Mouse (Mus musculus): ENCODE measurements at regions not wholly inside any gene's neighbourhood (a gene's known extent, or its start where the extent isn't known, plus 50 kb on each side); places are given as distances from the start of the nearest gene placed in this dataset.

GRCm38 (mm10) chr7:72362690-72363089 lies 56.3 kb upstream of the Mctp2 start:
- peak; percentile 48 for DNase-seq

- DNase-seq = no peak
Observed at GRCm38 (mm10) chr7:72391323-72391722, 84.9 kb upstream of the Mctp2 start.

- peak; percentile 6 for DNase-seq
Observed at GRCm38 (mm10) chr7:72400056-72400455, 93.6 kb upstream of the Mctp2 start.

GRCm38 (mm10) chr7:72406131-72406530 lies 99.7 kb upstream of the Mctp2 start:
- DNase-seq = no peak

GRCm38 (mm10) chr7:72408409-72408986 lies 102.1 kb upstream of the Mctp2 start:
- DNase-seq = no peak

- no peak for DNase-seq
Observed at GRCm38 (mm10) chr7:72438552-72438951, 132.1 kb upstream of the Mctp2 start.

GRCm38 (mm10) chr7:72442001-72442400 lies 135.6 kb upstream of the Mctp2 start:
- no peak for DNase-seq

GRCm38 (mm10) chr7:72444016-72444415 lies 137.6 kb upstream of the Mctp2 start:
- no peak for DNase-seq

GRCm38 (mm10) chr7:72444792-72445191 lies 138.4 kb upstream of the Mctp2 start:
- no peak for DNase-seq

- no peak for DNase-seq
Observed at GRCm38 (mm10) chr7:72446911-72447310, 140.5 kb upstream of the Mctp2 start.

GRCm38 (mm10) chr7:72462978-72463377 lies 156.6 kb upstream of the Mctp2 start:
- no peak for DNase-seq

GRCm38 (mm10) chr7:72464658-72465057 lies 158.2 kb upstream of the Mctp2 start:
- no peak for DNase-seq

- DNase-seq = no peak
Observed at GRCm38 (mm10) chr7:72469691-72470090, 163.3 kb upstream of the Mctp2 start.

GRCm38 (mm10) chr7:72474751-72475150 lies 168.3 kb upstream of the Mctp2 start:
- DNase-seq = no peak

- DNase-seq = no peak
Observed at GRCm38 (mm10) chr7:72478936-72479335, 172.5 kb upstream of the Mctp2 start.

- no peak for DNase-seq
Observed at GRCm38 (mm10) chr7:72481275-72481674, 174.9 kb upstream of the Mctp2 start.

GRCm38 (mm10) chr7:72490161-72490560 lies 183.8 kb upstream of the Mctp2 start:
- DNase-seq = no peak

- no peak for DNase-seq
Observed at GRCm38 (mm10) chr7:72493292-72493691, 186.9 kb upstream of the Mctp2 start.

- DNase-seq = no peak
Observed at GRCm38 (mm10) chr7:72496933-72497631, 190.7 kb upstream of the Mctp2 start.

- no peak for DNase-seq
Observed at GRCm38 (mm10) chr7:72498562-72499230, 192.3 kb upstream of the Mctp2 start.

GRCm38 (mm10) chr7:72499788-72500187 lies 193.4 kb upstream of the Mctp2 start:
- DNase-seq = no peak

GRCm38 (mm10) chr7:72500190-72500589 lies 193.8 kb upstream of the Mctp2 start:
- no peak for DNase-seq

GRCm38 (mm10) chr7:72500996-72501395 lies 194.6 kb upstream of the Mctp2 start:
- DNase-seq = no peak

- no peak for DNase-seq
Observed at GRCm38 (mm10) chr7:72501431-72501830, 195.0 kb upstream of the Mctp2 start.
